Mouse (Mus musculus) kidney, adult 2 months (tissue): Measurements from ENCODE around the gene Evi5.

Experiments
- CTCF ChIP-seq: fragments of 200-500 bp; conservative IDR thresholded peaks from 2 replicates; pipeline ENCODE4 v1.5.1; 2011; ENCODE audit warnings: low read depth, mild to moderate bottlenecking, control low read depth, low read length, moderate library complexity, mixed read lengths; ENCODE audit not compliant: insufficient read depth, insufficient read length
- POLR2A ChIP-seq: fragments of 200-500 bp; IDR thresholded peaks from one replicate; pipeline ENCODE4 v1.6.1; 2011; ENCODE audit warnings: low read depth, low read length, control low read depth

DNA sequence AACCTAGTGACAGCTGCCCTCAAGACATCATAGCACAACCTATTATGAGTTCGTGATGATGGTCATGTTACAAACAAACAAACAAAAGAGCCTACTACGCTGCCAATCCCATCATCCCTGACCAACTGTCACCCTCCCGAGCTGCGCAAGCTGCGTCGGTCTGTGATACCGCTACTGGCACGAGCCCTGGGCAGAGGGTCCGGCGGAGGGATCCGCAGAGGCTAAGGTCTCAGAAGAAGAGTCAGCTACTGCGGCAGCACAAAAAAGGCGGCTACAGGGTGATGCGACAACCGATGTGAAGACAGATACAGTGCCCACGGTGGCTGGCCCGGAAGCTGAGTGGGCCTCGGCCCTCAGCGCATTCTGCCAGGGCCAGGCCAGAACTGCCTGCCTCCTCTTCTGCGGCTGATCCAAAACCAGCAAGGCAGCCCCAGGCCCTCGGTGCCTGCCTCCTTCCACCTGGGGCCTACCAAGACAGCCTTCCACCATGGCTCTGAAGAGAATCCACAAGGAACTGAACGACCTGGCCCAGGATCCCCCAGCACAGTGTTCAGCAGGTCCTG lies 44.8 kb downstream of the Evi5 start, which contains the start of gene Ube2d2b:
- no peak for TF ChIP-seq POLR2A
- TF ChIP-seq CTCF, result no peak
